Mouse (Mus musculus) embryonic facial prominence, embryonic 15.5 days (tissue): ENCODE measurements around the gene Clmn. TPM values are rescaled to one million over a fixed set of nuclear protein-coding genes. Genes with fewer than 3 reads are reported as not detected.
A peak's percentile ranks its signal among the peaks of the same experiment; 100 is the strongest.
"Not testable (repeated sequence)": the region's sequence is repeated elsewhere in the genome, so short reads cannot be mapped to it uniquely, and the experiment has no call there.

Experiments used
- ATAC-seq: fragments of 200-750 bp; cut with Nextera tagmentation; 2 replicates; pipeline ENCODE4 v1.8.0; 2017; ENCODE audit warnings: low read depth, moderate TSS enrichment; ENCODE audit not compliant: insufficient number of reproducible peaks, low FRiP score, low TSS enrichment
- H3K27ac ChIP-seq: fragments of 300-500 bp; sonication (generic); replicated peaks from 2 replicates; pipeline ENCODE4 v1.5.1; 2015; ENCODE audit warnings: mild to moderate bottlenecking, inconsistent platforms
- H3K27me3 ChIP-seq: fragments of 300-500 bp; sonication (generic); 2 replicates; pipeline ENCODE4 v1.6.1; 2015; ENCODE audit warnings: inconsistent platforms
- H3K36me3 ChIP-seq: fragments of 300-500 bp; sonication (generic); 2 replicates; pipeline ENCODE4 v1.6.1; 2015; ENCODE audit warnings: mild to moderate bottlenecking, inconsistent platforms
- H3K4me1 ChIP-seq: fragments of 300-500 bp; sonication (generic); 2 replicates; pipeline ENCODE4 v1.6.1; 2015; ENCODE audit warnings: inconsistent platforms
- H3K4me2 ChIP-seq: fragments of 300-500 bp; sonication (generic); replicated peaks from 2 replicates; pipeline ENCODE4 v1.6.1; 2015; ENCODE audit warnings: mild to moderate bottlenecking, inconsistent platforms
- H3K4me3 ChIP-seq: fragments of 300-500 bp; sonication (generic); replicated peaks from 2 replicates; pipeline ENCODE4 v1.5.1; 2015; ENCODE audit warnings: mild to moderate bottlenecking, inconsistent platforms
- H3K9ac ChIP-seq: fragments of 300-500 bp; sonication (generic); 2 replicates; pipeline ENCODE4 v1.6.1; 2015; ENCODE audit warnings: inconsistent platforms
- H3K9me3 ChIP-seq: fragments of 300-500 bp; sonication (generic); replicated peaks from 2 replicates; pipeline ENCODE4 v1.6.1; 2016; ENCODE audit warnings: inconsistent platforms
- WGBS: fragments of 180-500 bp; shearing (Covaris S2); methylation state at CpG from one replicate; pipeline ENCODE4 v1.1.7; 2015; 5-methylcytosine and 5-hydroxymethylcytosine counted together
- polyA plus RNA-seq: library from polyadenylated mRNA; unstranded; fragments of >200 nt; fragmentation: Nextera tagmentation; extraction: Ambion mirVana; gene quantifications from 2 replicates; pipeline ENCODE4 v1.2.1, GENCODE M21; 2015

Clmn gene
- polyA plus RNA-seq, 1 experiment from 2014 or later: 4.1 TPM

GRCm38 (mm10) chr12:104838462-104838861 is 26.4 kb downstream of the Clmn start:
- Histone ChIP-seq H3K4me1 (peaks cover 6% of the 10 kb centered on the region; the same call in 1 of the 2 replicates), H3K9ac (no peak overlapping the region), H3K27ac (no peak overlapping the region), H3K4me3 (no peak overlapping the region), H3K4me2 (no peak overlapping the region), H3K36me3 (no peaks in the 10 kb centered on the region), H3K27me3 (no peaks in the 10 kb centered on the region), H3K9me3 (no peaks in the 10 kb centered on the region)
- ATAC-seq: no peak

GRCm38 (mm10) chr12:104837957-104838401 is 26.9 kb downstream of the Clmn start:
- 61% methylated on average over 13 of the region's 13 CpGs for WGBS
- Histone ChIP-seq H3K4me2 (no peak overlapping the region), H3K9me3 (no peaks in the 10 kb centered on the region), H3K4me3 (no peak overlapping the region), H3K36me3 (no peaks in the 10 kb centered on the region), H3K27me3 (no peaks in the 10 kb centered on the region), H3K27ac (no peak overlapping the region), H3K9ac (no peak overlapping the region), H3K4me1 (peaks cover 6% of the 10 kb centered on the region; the same call in 1 of the 2 replicates)
- ATAC-seq: no peak

GRCm38 (mm10) chr12:104837111-104837837 is 27.6 kb downstream of the Clmn start:
- ATAC-seq: no peak
- Histone ChIP-seq H3K9me3 (no peaks in the 10 kb centered on the region), H3K4me1 (peaks cover 6% of the 10 kb centered on the region; the same call in 1 of the 2 replicates), H3K4me3 (no peak overlapping the region), H3K27me3 (no peaks in the 10 kb centered on the region), H3K9ac (no peak overlapping the region), H3K4me2 (no peak overlapping the region), H3K36me3 (no peaks in the 10 kb centered on the region), H3K27ac (no peak overlapping the region)
- WGBS: 59% methylated on average over 2 of the region's 2 CpGs

- ATAC-seq: no peak
- H3K4me3 ChIP-seq: no peak overlapping the region
- no peaks in the 10 kb centered on the region for H3K9me3 ChIP-seq
- peaks cover 6% of the 10 kb centered on the region; the same call in 1 of the 2 replicates for H3K4me1 ChIP-seq
- no peak overlapping the region for H3K4me2 ChIP-seq
- 95% methylated on average over 6 of the region's 6 CpGs for WGBS
- no peak overlapping the region for H3K27ac ChIP-seq
- no peaks in the 10 kb centered on the region for H3K27me3 ChIP-seq
- H3K9ac ChIP-seq: no peak overlapping the region
- H3K36me3 ChIP-seq: no peaks in the 10 kb centered on the region
Measured at GRCm38 (mm10) chr12:104836230-104836629, 28.6 kb downstream of the Clmn start.

GRCm38 (mm10) chr12:104835369-104836094 is 29.3 kb downstream of the Clmn start:
- H3K9me3 ChIP-seq: no peaks in the 10 kb centered on the region
- H3K4me3 ChIP-seq: no peak overlapping the region
- no peak overlapping the region for H3K27ac ChIP-seq
- H3K36me3 ChIP-seq: no peaks in the 10 kb centered on the region
- WGBS: 62% methylated on average over 19 of the region's 19 CpGs
- ATAC-seq: no peak
- no peaks in the 10 kb centered on the region for H3K27me3 ChIP-seq
- H3K9ac ChIP-seq: no peak overlapping the region
- peaks cover 7% of the 10 kb centered on the region; the same call in 1 of the 2 replicates for H3K4me1 ChIP-seq
- H3K4me2 ChIP-seq: no peak overlapping the region

- Histone ChIP-seq H3K27me3 (no peaks in the 10 kb centered on the region), H3K4me1 (peaks cover 14% of the 10 kb centered on the region; the same call in 1 of the 2 replicates), H3K9me3 (no peaks in the 10 kb centered on the region), H3K4me3 (no peak overlapping the region), H3K27ac (no peak overlapping the region), H3K4me2 (no peak overlapping the region), H3K9ac (no peak overlapping the region), H3K36me3 (no peaks in the 10 kb centered on the region)
- no peak for ATAC-seq
- WGBS: 67% methylated on average over 4 of the region's 4 CpGs
Measured at GRCm38 (mm10) chr12:104834772-104835171, 30.1 kb downstream of the Clmn start.

GRCm38 (mm10) chr12:104830666-104831435 is 34.0 kb downstream of the Clmn start:
- no peaks in the 10 kb centered on the region for H3K9me3 ChIP-seq
- no peak overlapping the region for H3K27ac ChIP-seq
- H3K36me3 ChIP-seq: no peaks in the 10 kb centered on the region
- peaks cover 18% of the 10 kb centered on the region for H3K4me1 ChIP-seq
- no peaks in the 10 kb centered on the region for H3K27me3 ChIP-seq
- 74% methylated on average over 17 of the region's 17 CpGs for WGBS
- H3K4me3 ChIP-seq: no peak overlapping the region
- H3K4me2 ChIP-seq: no peak overlapping the region
- no peak overlapping the region for H3K9ac ChIP-seq
- no peak for ATAC-seq

GRCm38 (mm10) chr12:104830283-104830639 is 34.6 kb downstream of the Clmn start:
- Histone ChIP-seq H3K4me2 (no peak overlapping the region), H3K9me3 (no peaks in the 10 kb centered on the region), H3K27me3 (no peaks in the 10 kb centered on the region), H3K36me3 (no peaks in the 10 kb centered on the region), H3K4me3 (no peak overlapping the region), H3K27ac (no peak overlapping the region), H3K4me1 (peaks cover 20% of the 10 kb centered on the region), H3K9ac (no peak overlapping the region)
- peak; percentile 45; the same call in 1 of the 2 replicates for ATAC-seq
- 63% methylated on average over 7 of the region's 7 CpGs for WGBS

GRCm38 (mm10) chr12:104829596-104830282 is 35.1 kb downstream of the Clmn start:
- Histone ChIP-seq H3K4me2 (no peak overlapping the region), H3K9ac (no peak overlapping the region), H3K27ac (0 out of 2 replicates have a peak overlapping the region, but pooled peaks have one; percentile 22), H3K27me3 (no peaks in the 10 kb centered on the region), H3K9me3 (no peaks in the 10 kb centered on the region), H3K4me1 (peaks cover 21% of the 10 kb centered on the region), H3K4me3 (no peak overlapping the region), H3K36me3 (no peaks in the 10 kb centered on the region)
- 37% methylated on average over 6 of the region's 6 CpGs for WGBS
- ATAC-seq: peak; percentile 49

GRCm38 (mm10) chr12:104828986-104829385 is 35.9 kb downstream of the Clmn start:
- not testable (repeated sequence) for ATAC-seq, H3K27ac ChIP-seq, H3K9ac ChIP-seq, H3K4me2 ChIP-seq, H3K9me3 ChIP-seq, H3K27me3 ChIP-seq, H3K36me3 ChIP-seq, H3K4me3 ChIP-seq
- 87% methylated on average over 4 of the region's 4 CpGs for WGBS
- peaks cover 28% of the 10 kb centered on the region for H3K4me1 ChIP-seq

GRCm38 (mm10) chr12:104827721-104828120 is 37.2 kb downstream of the Clmn start:
- Histone ChIP-seq H3K4me2 (no peak overlapping the region), H3K4me1 (peaks cover 28% of the 10 kb centered on the region), H3K36me3 (no peaks in the 10 kb centered on the region), H3K4me3 (no peak overlapping the region), H3K9ac (no peak overlapping the region), H3K27ac (no peak overlapping the region), H3K27me3 (no peaks in the 10 kb centered on the region), H3K9me3 (no peaks in the 10 kb centered on the region)
- WGBS: 77% methylated on average over 6 of the region's 6 CpGs
- no peak for ATAC-seq
